Mouse (Mus musculus): ENCODE results near the gene Mlf2.
A peak's percentile ranks its signal among the peaks of the same experiment; 100 is the strongest.

Gene Mlf2

DNA sequence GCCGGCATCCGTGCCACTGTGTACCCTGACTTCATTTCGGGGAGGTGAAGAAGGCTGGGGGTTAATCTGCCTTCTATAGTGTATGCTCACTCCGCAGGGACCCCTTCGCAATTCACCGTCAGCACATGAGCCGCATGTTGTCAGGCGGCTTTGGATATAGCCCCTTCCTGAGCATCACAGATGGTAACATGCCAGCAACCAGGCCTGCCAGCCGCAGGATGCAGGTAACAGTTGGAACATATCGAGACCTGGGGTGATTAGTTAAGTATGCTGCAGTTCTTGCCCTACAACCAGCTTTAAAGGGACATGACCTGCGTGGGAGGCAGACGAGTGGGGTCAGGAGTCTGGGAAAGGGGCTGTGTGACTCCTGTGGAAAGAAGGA lies 1.1 kb downstream of the Mlf2 start:
- no peak for DNase-seq (ENCODE audit: low read depth, low spot score)

DNA sequence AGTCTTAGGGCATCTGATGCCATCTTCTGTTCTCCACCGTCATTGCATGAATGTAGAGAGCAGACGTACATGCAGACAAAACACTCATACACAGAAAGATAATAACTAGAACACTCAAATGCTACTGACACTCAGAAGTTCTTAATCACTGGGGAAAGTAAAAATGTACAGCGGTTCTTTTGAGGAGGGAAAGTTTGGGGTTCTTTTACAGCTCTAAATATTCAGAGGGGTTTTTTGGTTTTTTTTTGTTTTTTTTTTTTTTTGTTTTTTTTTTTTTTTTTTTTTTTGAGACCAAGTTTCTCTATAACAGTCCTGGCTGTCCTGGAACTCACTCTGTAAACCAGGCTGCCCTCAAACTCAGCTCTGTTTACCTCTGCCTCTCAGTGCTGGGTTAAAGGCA lies 1.9 kb downstream of the Mlf2 start:
- no peak for DNase-seq (ENCODE audit: low read depth, low spot score)

GRCm38 (mm10) chr6:124934670-124935069 lies 3.5 kb downstream of the Mlf2 start:
- no peak for DNase-seq (ENCODE audit: low read depth, low spot score)

GRCm38 (mm10) chr6:124936681-124937080 lies 5.5 kb downstream of the Mlf2 start:
- no peak for DNase-seq (ENCODE audit: low read depth, low spot score)

GRCm38 (mm10) chr6:124937493-124937892 lies 6.3 kb downstream of the Mlf2 start:
- DNase-seq (ENCODE audit: low read depth, low spot score), result no peak

DNA sequence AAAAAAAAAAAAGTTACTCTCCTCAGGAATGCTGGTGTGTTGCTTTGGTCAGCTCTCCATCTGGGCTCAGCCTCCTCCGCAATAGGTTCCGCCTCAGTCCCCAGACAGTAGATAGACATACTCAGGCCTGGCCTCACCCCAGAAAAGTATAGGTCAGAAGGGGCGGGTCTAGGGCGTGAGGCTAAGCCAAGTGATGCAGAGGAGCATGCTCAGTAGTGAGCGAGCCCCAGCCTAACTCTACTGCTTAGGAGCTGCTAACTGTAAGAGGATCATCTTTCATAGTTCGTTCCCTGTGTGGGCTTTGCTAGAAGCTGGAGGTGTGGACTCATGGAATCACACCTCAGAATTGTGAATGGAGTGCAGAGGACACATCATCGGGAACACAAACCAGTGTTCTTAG lies 7.4 kb downstream of the Mlf2 start:
- no peak for DNase-seq (ENCODE audit: low read depth, low spot score)

GRCm38 (mm10) chr6:124941679-124942078 lies 10.5 kb downstream of the Mlf2 start:
- DNase-seq (ENCODE audit: low read depth, low spot score), result no peak

- no peak for DNase-seq (ENCODE audit: low read depth, low spot score)
Observed at GRCm38 (mm10) chr6:124943526-124943925, 12.3 kb downstream of the Mlf2 start.

- DNase-seq (ENCODE audit: low read depth, low spot score), result no peak
Observed at GRCm38 (mm10) chr6:124953991-124954715, 23.0 kb downstream of the Mlf2 start.

GRCm38 (mm10) chr6:124955212-124955611 lies 24.0 kb downstream of the Mlf2 start:
- DNase-seq (ENCODE audit: low read depth, low spot score), result no peak

GRCm38 (mm10) chr6:124958127-124958526 lies 26.9 kb downstream of the Mlf2 start:
- DNase-seq (ENCODE audit: low read depth, low spot score), result no peak

- no peak for DNase-seq (ENCODE audit: low read depth, low spot score)
Observed at GRCm38 (mm10) chr6:124959960-124960359, 28.8 kb downstream of the Mlf2 start.

DNA sequence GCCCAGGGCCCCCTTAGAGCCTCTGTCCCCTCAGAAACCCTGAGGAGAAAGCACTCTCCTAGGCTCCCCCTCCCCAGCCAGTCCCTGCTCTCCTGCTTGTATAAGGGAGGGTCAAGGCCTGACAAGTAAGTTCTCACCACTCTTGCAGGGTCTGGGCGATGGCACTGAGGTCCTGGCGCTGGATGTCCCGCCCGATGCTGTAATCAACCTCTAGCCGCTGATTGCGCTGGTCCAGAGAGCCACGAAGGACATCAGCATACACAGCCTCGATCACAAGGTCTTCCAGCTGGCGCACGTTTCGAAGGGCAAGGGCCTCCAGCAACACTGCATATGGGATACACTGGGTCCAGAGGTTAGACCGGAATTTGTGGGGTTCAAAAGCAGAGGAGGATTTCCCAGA lies 29.8 kb downstream of the Mlf2 start:
- DNase-seq (ENCODE audit: low read depth, low spot score), result no peak

GRCm38 (mm10) chr6:124964638-124965037 lies 33.5 kb downstream of the Mlf2 start:
- no peak for DNase-seq (ENCODE audit: low read depth, low spot score)

DNA sequence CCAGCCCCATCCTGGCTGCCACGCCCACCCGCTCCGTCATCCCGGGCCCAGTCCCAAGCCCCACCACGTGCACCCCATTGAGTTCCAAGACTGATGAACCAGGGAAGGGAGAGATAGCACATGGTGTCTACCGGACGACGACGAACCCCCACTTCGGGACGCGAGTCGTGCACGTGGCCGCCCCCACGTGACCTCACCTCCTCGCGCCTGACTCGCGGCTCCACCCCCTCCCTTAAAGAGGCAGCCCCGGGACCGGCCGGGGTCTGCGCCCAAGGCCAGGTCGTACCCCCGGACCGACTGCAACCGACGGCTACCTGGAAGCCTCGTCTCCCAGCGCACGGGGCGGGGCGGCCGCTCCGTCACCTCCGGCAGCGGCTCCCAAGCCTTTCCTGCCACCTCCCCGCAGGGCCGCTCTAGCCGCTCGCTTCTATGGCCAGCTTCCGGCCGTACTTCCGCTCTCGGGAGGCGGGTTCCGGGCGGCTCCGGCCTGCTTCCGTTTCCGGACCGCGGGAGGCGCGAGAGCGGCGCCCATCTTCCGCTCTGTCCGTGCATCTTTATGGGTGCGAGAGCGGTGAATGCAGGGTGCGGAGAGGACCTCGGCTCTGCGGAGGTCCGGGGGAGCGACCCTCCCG lies 34.0 kb downstream of the Mlf2 start, which contains the start of gene Cops7a:
TSS of gene Cops7a (minus strand) at position 451 of the 632 bp plus-strand sequence.
- peak; percentile 83 for DNase-seq (ENCODE audit: low read depth, low spot score)

DNA sequence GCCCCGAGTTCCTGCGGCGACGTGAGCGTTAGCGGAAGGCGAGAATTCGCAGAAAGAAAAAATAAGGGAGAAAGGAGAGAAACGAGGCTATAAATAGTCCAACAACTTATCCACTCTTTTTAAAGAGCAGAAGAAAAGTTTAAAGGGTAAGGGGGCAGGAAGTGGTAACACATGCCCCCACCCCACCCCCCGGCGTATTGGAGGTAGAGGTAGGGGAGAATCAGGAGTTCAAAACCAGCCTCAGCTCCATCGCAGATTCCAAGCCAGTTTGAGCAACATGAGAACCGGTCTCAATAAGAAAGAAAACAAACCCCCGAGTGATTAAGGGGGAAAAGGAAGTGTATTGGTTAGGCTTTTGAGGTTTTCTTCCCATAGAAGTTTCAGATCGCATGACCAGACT lies 34.6 kb downstream of the Mlf2 start:
- no peak for DNase-seq (ENCODE audit: low read depth, low spot score)

- DNase-seq (ENCODE audit: low read depth, low spot score), result no peak
Observed at GRCm38 (mm10) chr6:124966466-124967118, 35.4 kb downstream of the Mlf2 start.

GRCm38 (mm10) chr6:124967766-124968165 lies 36.6 kb downstream of the Mlf2 start:
- no peak for DNase-seq (ENCODE audit: low read depth, low spot score)
